Mouse (Mus musculus) activated CD4-positive, CD25-positive, alpha-beta regulatory T cell (primary cell): ENCODE measurements around the gene Ankrd13b. TPM values are rescaled to one million over a fixed set of nuclear protein-coding genes. Genes with fewer than 3 reads are reported as not detected.

Experiments
- polyA plus RNA-seq, 2 experiments: library from polyadenylated mRNA; unstranded; fragments of 100-300 nt; shearing (Covaris generic); gene quantifications; one replicate each; pipeline ENCODE4 v1.2.1; 2017

The Ankrd13b gene
- 1 to 10 TPM; 4.5 to 7.2 TPM for polyA plus RNA-seq

GRCm38 (mm10) chr11:77489591-77490235 is at the start of gene Ankrd13b:
Ankrd13b (minus strand) TSS chr11:77489678.

GRCm38 (mm10) chr11:77519043-77519442 is 29.6 kb upstream of the Ankrd13b start, which contains the start of gene Gm10392:
Gm10392 (minus strand) TSS chr11:77519198.

GRCm38 (mm10) chr11:77515637-77516552 is 26.4 kb upstream of the Ankrd13b start, which contains the start of gene Trp53i13:
Trp53i13 (minus strand) TSS chr11:77515980.

GRCm38 (mm10) chr11:77514832-77515636 is 25.6 kb upstream of the Ankrd13b start, which contains the start of gene Abhd15:
Abhd15 (plus strand) TSS chr11:77515121.

GRCm38 (mm10) chr11:77493512-77494343 is 4.2 kb upstream of the Ankrd13b start, which contains the start of gene Git1:
Git1 (plus strand) TSS chr11:77493562.

GRCm38 (mm10) chr11:77462283-77463100 is 27.0 kb downstream of the Ankrd13b start, which contains the start of gene Coro6:
Coro6 (plus strand) TSS chr11:77462411.

Other genes starting within 250 kb of the Ankrd13b start
- not detected for gene Coro6, start 27.3 kb downstream of the Ankrd13b start, polyA plus RNA-seq
- 10 to 100 TPM; 31.3 to 38.8 TPM for gene Git1, start 3.9 kb upstream of the Ankrd13b start, polyA plus RNA-seq
- gene Abhd15, start 25.4 kb upstream of the Ankrd13b start, polyA plus RNA-seq, result 1 to 10 TPM; 2.1 to 2.2 TPM
- 10 to 100 TPM; 31.8 to 46.2 TPM for gene Trp53i13, start 26.3 kb upstream of the Ankrd13b start, polyA plus RNA-seq
- gene Gm10392, start 29.5 kb upstream of the Ankrd13b start, polyA plus RNA-seq, result under 1 TPM; 0.20 to 0.82 TPM
- gene Taok1, start 118.1 kb upstream of the Ankrd13b start, polyA plus RNA-seq, result 1 to 10 TPM; 6.3 to 8.0 TPM
- 10 to 100 TPM; 41.5 to 46.1 TPM for gene Nufip2, start 196.5 kb upstream of the Ankrd13b start, polyA plus RNA-seq
- gene Cryba1, start 235.6 kb upstream of the Ankrd13b start, polyA plus RNA-seq, result under 1 TPM in 1 of 2 experiments, not detected in 1; 0.37 TPM